Mouse (Mus musculus): Measurements from ENCODE around the gene Ddi2. TPM values are rescaled to one million over a fixed set of nuclear protein-coding genes. Genes with fewer than 3 reads are reported as not detected.
A peak's percentile ranks its signal among the peaks of the same experiment; 100 is the strongest.

Ddi2 gene
- total and polyA plus RNA-seq, 2 experiments from 2014 or later: 11.5 to 32.8 TPM

DNA sequence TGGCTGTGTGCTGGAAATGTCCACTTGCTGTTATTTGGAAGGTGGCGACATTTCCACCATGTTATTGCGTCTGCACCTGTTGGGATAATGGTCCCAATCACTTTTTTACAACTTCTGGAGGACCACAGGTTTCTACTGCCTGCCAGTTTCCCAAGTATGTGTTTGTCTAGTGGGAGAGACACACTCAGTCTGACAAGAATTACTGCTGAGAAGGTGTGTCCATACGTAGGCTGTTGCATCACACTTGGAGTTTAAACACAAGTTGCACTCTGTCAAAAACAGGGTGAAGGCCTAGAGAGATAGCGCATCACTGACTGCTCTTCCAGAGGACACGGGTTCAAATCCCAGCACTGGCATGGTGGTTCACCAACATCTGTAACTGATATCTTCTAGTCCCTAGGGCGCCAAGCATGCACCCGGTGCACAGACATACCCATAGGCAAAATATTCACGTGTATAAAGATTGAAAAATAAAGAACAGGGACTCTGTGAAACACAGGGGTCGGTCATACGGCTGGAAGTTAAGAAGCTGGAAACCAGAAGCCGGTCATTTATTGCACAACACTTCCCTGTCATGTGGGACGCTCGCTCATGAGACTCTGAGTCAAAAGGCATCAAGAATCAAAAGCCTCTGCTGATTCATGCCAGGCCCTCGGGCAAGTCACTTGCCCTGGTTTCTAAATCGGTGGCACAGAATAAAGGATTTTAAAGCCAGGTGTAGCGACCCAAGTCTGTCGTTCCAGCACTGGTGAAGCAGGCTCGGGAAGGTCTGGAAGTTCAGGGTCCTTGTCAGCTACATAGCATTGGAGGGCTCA is 53.1 kb downstream of the Ddi2 start:
- TF ChIP-seq CTCF (IDR thresholded peaks at IDR 0.05; ENCODE audit: low read depth) (no peak), EP300 (IDR thresholded peaks at IDR 0.05; ENCODE audit: low read depth) (no peak)
- 84% methylated on average over 18 of the region's 18 CpGs for WGBS
- no peak for ATAC-seq (ENCODE audit: insufficient read depth, low read depth)
- H3K9me3 ChIP-seq (replicated peaks; ENCODE audit: control insufficient read depth, low read length): no peaks in the 10 kb centered on the region
- H3K9ac ChIP-seq (replicated peaks; ENCODE audit: low read depth, low read length): no peak overlapping the region
- no peak overlapping the region for H3K4me2 ChIP-seq (ENCODE audit: low read depth, low read length)
- H3K27me3 ChIP-seq (ENCODE audit: control insufficient read depth, insufficient read depth, low read length): no peaks in the 10 kb centered on the region
- no peak for DNase-seq (ENCODE audit: low spot score)
- no peak overlapping the region for H3K27ac ChIP-seq (ENCODE audit: low read depth)
- H3K4me3 ChIP-seq (ENCODE audit: low read depth, low read length): no peak overlapping the region
- H3K4me1 ChIP-seq (ENCODE audit: control insufficient read depth, insufficient read depth): 0 out of 2 replicates have a peak, but pooled peaks cover under 1% of the 10 kb centered on the region
- H3K36me3 ChIP-seq (replicated peaks; ENCODE audit: control insufficient read depth, insufficient read depth, low read length): no peaks in the 10 kb centered on the region

DNA sequence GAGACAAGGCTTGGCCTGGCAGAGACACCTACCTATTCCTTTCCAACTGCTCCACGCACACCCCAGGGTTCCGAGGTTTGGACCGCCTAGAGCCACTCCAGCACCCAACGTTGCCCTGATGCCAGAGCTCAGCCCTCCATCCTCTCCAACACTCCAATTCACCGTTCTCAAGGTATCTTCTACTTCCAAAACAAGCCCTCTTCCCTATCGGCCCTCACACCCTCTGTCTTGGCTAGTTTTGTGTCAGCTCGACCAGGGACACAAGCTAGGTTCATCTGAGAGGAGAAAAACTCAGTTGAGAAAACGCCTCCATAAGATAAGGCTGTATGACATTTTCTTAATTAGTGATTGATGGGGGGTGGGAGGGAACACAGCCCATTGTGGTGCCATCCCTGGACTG is 58.4 kb downstream of the Ddi2 start, which contains the start of gene Plekhm2:
Gene Plekhm2 (minus strand): TSS at position 101 of the 400 bp plus-strand sequence.
- Histone ChIP-seq H3K9ac (replicated peaks; ENCODE audit: low read depth, low read length) (peak within 1 kb of the TSS; percentile 91), H3K4me1 (ENCODE audit: control insufficient read depth, insufficient read depth) (peaks cover 14% of the 10 kb centered on the region; the same call in 1 of the 2 replicates), H3K36me3 (replicated peaks; ENCODE audit: control insufficient read depth, insufficient read depth, low read length) (peaks cover 13% of the 10 kb centered on the region), H3K27ac (ENCODE audit: low read depth) (peak within 1 kb of the TSS; percentile 93), H3K4me3 (ENCODE audit: low read depth, low read length) (peak within 1 kb of the TSS; percentile 86), H3K4me2 (ENCODE audit: low read depth, low read length) (peak within 1 kb of the TSS; percentile 87), H3K27me3 (ENCODE audit: control insufficient read depth, insufficient read depth, low read length) (no peaks in the 10 kb centered on the region), H3K9me3 (replicated peaks; ENCODE audit: control insufficient read depth, low read length) (no peaks in the 10 kb centered on the region)
- 43% methylated on average over 8 of the region's 8 CpGs for WGBS
- ATAC-seq (ENCODE audit: insufficient read depth, low read depth) (no peak), DNase-seq (ENCODE audit: low spot score) (no peak)
- TF ChIP-seq EP300 (IDR thresholded peaks at IDR 0.05; ENCODE audit: low read depth) (no peak), CTCF (IDR thresholded peaks at IDR 0.05; ENCODE audit: low read depth) (no peak)

DNA sequence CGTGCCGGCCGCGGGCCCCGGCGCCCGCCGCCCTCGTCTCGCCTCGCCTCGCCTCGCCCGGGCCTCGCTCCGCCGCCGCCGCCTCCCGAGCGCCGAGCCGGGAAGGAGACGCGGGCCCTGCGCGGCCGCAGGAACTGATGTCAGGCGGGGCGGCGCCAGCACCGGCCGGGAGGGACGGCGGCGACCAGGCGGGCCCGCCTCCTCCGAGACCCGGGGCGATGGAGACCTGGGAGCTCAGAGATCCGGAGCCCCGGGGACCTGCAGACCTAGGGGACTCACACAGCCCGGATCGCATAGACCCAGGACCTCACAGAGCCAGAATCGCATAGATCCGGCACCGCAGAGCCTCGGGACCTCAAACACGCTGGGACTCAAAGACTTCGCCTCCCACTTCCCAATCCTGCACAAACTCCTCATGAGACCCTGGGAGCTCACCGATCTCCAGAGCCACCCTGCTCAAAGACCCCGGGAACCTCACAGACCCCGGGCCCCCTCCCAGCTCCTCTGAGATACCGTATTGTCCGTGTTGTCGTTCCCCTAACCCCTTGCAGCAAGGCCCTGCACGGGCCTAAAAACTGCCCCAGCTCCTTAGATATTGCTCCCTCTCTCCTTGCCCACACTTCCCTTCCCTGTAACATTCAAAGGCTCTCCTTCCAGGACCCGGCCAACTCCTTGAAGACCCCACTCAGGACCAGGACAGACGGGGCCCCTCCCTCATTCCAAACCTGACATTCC is 59.0 kb downstream of the Ddi2 start:
- peaks cover 19% of the 10 kb centered on the region for H3K36me3 ChIP-seq (replicated peaks; ENCODE audit: control insufficient read depth, insufficient read depth, low read length)
- WGBS: under 1% methylated on average over 59 of the region's 60 CpGs
- H3K27me3 ChIP-seq (ENCODE audit: control insufficient read depth, insufficient read depth, low read length): no peaks in the 10 kb centered on the region
- H3K27ac ChIP-seq (ENCODE audit: low read depth): peak overlapping the region; percentile 93
- no peak for TF ChIP-seq EP300 (IDR thresholded peaks at IDR 0.05; ENCODE audit: low read depth)
- TF ChIP-seq CTCF (IDR thresholded peaks at IDR 0.05; ENCODE audit: low read depth): no peak
- DNase-seq (ENCODE audit: low spot score) (peak; percentile 74), ATAC-seq (ENCODE audit: insufficient read depth, low read depth) (peak; percentile 86)
- H3K9me3 ChIP-seq (replicated peaks; ENCODE audit: control insufficient read depth, low read length): no peaks in the 10 kb centered on the region
- peak overlapping the region; percentile 87 for H3K4me2 ChIP-seq (ENCODE audit: low read depth, low read length)
- H3K4me1 ChIP-seq (ENCODE audit: control insufficient read depth, insufficient read depth): peaks cover 14% of the 10 kb centered on the region; the same call in 1 of the 2 replicates
- H3K4me3 ChIP-seq (ENCODE audit: low read depth, low read length): peak overlapping the region; percentile 86
- H3K9ac ChIP-seq (replicated peaks; ENCODE audit: low read depth, low read length): peak overlapping the region; percentile 91

DNA sequence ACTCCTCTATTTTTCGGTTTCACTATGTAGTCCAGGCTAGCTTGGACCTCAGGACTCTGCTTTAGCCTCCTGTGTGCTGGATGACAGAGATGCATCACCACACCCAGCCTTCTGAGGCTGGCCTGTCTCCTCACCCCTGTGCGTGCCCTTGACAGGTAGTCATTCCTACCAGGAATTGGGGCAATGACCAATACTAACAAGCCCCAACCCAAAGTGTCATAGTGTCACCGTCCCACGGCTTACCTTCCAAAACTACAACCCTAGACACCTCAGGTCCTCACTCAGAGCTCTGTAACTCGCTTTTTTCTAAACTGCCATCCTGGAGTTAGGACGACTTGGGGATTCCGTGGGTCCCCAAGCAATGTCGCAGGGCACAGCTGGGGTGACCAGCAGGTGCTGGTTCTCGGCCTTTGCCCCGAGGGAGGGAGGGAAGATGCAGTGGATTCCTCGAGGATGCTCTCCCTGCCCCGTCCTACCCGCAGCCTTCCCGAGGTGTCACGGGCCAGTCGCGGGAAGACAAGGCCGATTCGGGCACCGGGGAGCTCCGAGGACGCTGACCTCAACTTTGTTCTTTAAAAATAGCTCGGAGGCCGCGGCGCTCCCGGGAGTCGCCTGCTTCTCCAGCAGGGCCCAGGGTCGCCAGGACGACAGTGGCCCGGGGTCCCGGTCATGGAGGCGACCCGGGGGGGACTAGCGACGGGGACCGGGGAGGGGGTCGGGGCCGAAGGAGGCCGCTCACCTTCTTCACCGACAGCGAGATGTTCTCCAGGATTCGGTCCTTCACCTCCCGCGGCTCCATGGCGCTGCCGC is 59.9 kb downstream of the Ddi2 start:
- H3K4me3 ChIP-seq (ENCODE audit: low read depth, low read length): peak overlapping the region; percentile 86
- no peaks in the 10 kb centered on the region for H3K27me3 ChIP-seq (ENCODE audit: control insufficient read depth, insufficient read depth, low read length)
- peaks cover 14% of the 10 kb centered on the region; the same call in 1 of the 2 replicates for H3K4me1 ChIP-seq (ENCODE audit: control insufficient read depth, insufficient read depth)
- no peak for TF ChIP-seq CTCF (IDR thresholded peaks at IDR 0.05; ENCODE audit: low read depth)
- TF ChIP-seq EP300 (IDR thresholded peaks at IDR 0.05; ENCODE audit: low read depth): no peak
- peak overlapping the region; percentile 87 for H3K4me2 ChIP-seq (ENCODE audit: low read depth, low read length)
- DNase-seq (ENCODE audit: low spot score) (no peak), ATAC-seq (ENCODE audit: insufficient read depth, low read depth) (peak; percentile 68; the same call in 1 of the 2 replicates)
- H3K36me3 ChIP-seq (replicated peaks; ENCODE audit: control insufficient read depth, insufficient read depth, low read length): peaks cover 25% of the 10 kb centered on the region
- peak overlapping the region; percentile 93 for H3K27ac ChIP-seq (ENCODE audit: low read depth)
- 3% methylated on average over 40 of the region's 47 CpGs for WGBS
- H3K9me3 ChIP-seq (replicated peaks; ENCODE audit: control insufficient read depth, low read length): no peaks in the 10 kb centered on the region
- H3K9ac ChIP-seq (replicated peaks; ENCODE audit: low read depth, low read length): peak overlapping the region; percentile 91

DNA sequence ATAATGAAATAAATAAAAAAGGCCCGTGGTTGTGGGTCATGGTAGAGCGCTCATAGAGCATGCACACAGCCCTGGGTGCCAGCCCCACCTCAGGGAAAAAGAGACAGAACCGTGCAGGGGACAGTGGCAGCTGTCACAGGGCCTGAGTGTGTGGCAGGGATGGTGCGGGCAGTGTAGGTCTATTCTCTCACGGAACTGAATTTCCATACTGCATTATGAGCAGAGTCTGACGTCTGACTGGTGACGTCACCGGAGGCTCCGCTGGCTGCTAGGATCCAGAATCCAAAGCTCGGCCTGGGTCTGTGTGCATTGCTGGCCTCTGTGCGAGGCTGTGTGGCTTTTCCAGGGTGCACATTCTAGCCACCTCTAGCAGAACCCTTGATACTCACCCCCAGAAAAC is 62.3 kb downstream of the Ddi2 start:
- no peak overlapping the region for H3K4me3 ChIP-seq (ENCODE audit: low read depth, low read length)
- H3K9ac ChIP-seq (replicated peaks; ENCODE audit: low read depth, low read length): no peak overlapping the region
- no peak overlapping the region for H3K27ac ChIP-seq (ENCODE audit: low read depth)
- DNase-seq (ENCODE audit: low spot score) (no peak), ATAC-seq (ENCODE audit: insufficient read depth, low read depth) (no peak)
- H3K27me3 ChIP-seq (ENCODE audit: control insufficient read depth, insufficient read depth, low read length): no peaks in the 10 kb centered on the region
- no peaks in the 10 kb centered on the region for H3K9me3 ChIP-seq (replicated peaks; ENCODE audit: control insufficient read depth, low read length)
- 91% methylated on average over 11 of the region's 11 CpGs for WGBS
- H3K36me3 ChIP-seq (replicated peaks; ENCODE audit: control insufficient read depth, insufficient read depth, low read length): peaks cover 30% of the 10 kb centered on the region
- H3K4me1 ChIP-seq (ENCODE audit: control insufficient read depth, insufficient read depth): peaks cover 24% of the 10 kb centered on the region; the same call in 1 of the 2 replicates
- no peak for TF ChIP-seq EP300 (IDR thresholded peaks at IDR 0.05; ENCODE audit: low read depth)
- no peak for TF ChIP-seq CTCF (IDR thresholded peaks at IDR 0.05; ENCODE audit: low read depth)
- no peak overlapping the region for H3K4me2 ChIP-seq (ENCODE audit: low read depth, low read length)
